Mouse (Mus musculus) embryonic facial prominence, embryonic 14.5 days (tissue): ENCODE results near the gene Fxyd5. TPM values are rescaled to one million over a fixed set of nuclear protein-coding genes. Genes with fewer than 3 reads are reported as not detected.

ENCODE experiments used
- ATAC-seq: fragments of 200-750 bp; cut with Nextera tagmentation; 2 replicates; pipeline ENCODE4 v1.8.0; 2017; ENCODE audit warnings: low read depth, moderate number of reproducible peaks, moderate TSS enrichment
- DNase-seq: peaks from one replicate; pipeline ENCODE4 v3.0.0-alpha.2; 2015; ENCODE audit warnings: low spot score
- H3K27ac ChIP-seq: fragments of 300-500 bp; sonication (generic); replicated peaks from 2 replicates; pipeline ENCODE4 v1.5.1; 2014; ENCODE audit warnings: low read depth, mild to moderate bottlenecking, low read length, moderate library complexity
- H3K27me3 ChIP-seq: fragments of 300-500 bp; sonication (generic); replicated peaks from 2 replicates; pipeline ENCODE4 v1.6.1; 2014; ENCODE audit warnings: low read length; ENCODE audit not compliant: control insufficient read depth, insufficient read depth
- H3K36me3 ChIP-seq: fragments of 300-500 bp; sonication (generic); 2 replicates; pipeline ENCODE4 v1.6.1; 2014; ENCODE audit warnings: low read length, mixed read lengths; ENCODE audit not compliant: control insufficient read depth, insufficient read depth
- H3K4me1 ChIP-seq: fragments of 300-500 bp; sonication (generic); 2 replicates; pipeline ENCODE4 v1.6.1; 2014; ENCODE audit warnings: antibody characterized with exemption, low read length; ENCODE audit not compliant: control insufficient read depth, insufficient read depth
- H3K4me2 ChIP-seq: fragments of 300-500 bp; sonication (generic); 2 replicates; pipeline ENCODE4 v1.6.1; 2014; ENCODE audit warnings: low read depth, mild to moderate bottlenecking, low read length, moderate library complexity, mixed read lengths
- H3K4me3 ChIP-seq: fragments of 300-500 bp; sonication (generic); 2 replicates; pipeline ENCODE4 v1.5.1; 2014; ENCODE audit warnings: low read depth, mild to moderate bottlenecking, low read length
- H3K9ac ChIP-seq: fragments of 300-500 bp; sonication (generic); 2 replicates; pipeline ENCODE4 v1.6.1; 2014; ENCODE audit warnings: low read depth, mild to moderate bottlenecking, low read length, moderate library complexity, mixed read lengths
- H3K9me3 ChIP-seq: fragments of 300-500 bp; sonication (generic); 2 replicates; pipeline ENCODE4 v1.6.1; 2016; ENCODE audit warnings: low read length; ENCODE audit not compliant: control insufficient read depth
- WGBS: fragments of 180-500 bp; shearing (Covaris S2); extraction: QIAGEN DNeasy Blood & Tissue Kit; methylation state at CpG from one replicate; pipeline ENCODE4 v1.1.7; 2014; 5-methylcytosine and 5-hydroxymethylcytosine counted together
- polyA plus RNA-seq: library from polyadenylated mRNA; unstranded; fragments of >200 nt; fragmentation: Nextera tagmentation; extraction: Ambion mirVana; gene quantifications from 2 replicates; pipeline ENCODE4 v1.2.1, GENCODE M21; 2014

The Fxyd5 gene
- polyA plus RNA-seq, result 57.0 and 64.6 TPM in 2 replicates

DNA sequence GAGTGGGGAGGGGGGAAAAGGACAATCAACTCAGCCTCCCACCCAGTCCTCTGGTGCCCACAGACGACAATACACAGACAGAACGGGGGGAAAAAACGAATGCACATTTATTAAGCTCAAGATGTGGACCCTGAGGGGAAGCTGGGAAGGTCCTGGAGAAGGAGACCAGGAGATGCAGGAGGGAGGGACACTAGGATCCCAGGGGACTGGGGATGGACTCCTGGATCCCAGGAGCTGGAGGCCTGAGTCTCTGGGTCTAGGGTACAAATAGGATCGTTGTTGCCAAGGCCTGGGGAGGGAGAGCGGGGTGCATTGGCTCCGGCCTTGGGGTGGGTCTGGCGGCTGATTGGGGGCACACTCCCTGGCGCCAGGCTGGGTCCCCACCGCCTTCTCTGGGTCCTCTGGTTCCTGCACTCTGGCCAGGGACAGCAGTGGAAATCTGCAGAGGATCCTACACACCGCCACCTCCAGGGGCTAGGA is at the start of gene Fxyd5:
Fxyd5 (minus strand) TSS at position 51 of the 480 bp plus-strand sequence.
- 27% methylated on average over 8 of the region's 10 CpGs for WGBS
- H3K27me3 ChIP-seq, result peaks cover 27% of the 10 kb centered on the region

GRCm38 (mm10) chr7:31089721-31090120 is 47.4 kb upstream of the Fxyd5 start:
- Histone ChIP-seq H3K27me3 (no peaks in the 10 kb centered on the region), H3K4me1 (peaks cover 5% of the 10 kb centered on the region; the same call in 1 of the 2 replicates), H3K4me2 (no peak overlapping the region), H3K36me3 (no peaks in the 10 kb centered on the region), H3K27ac (no peak overlapping the region), H3K4me3 (no peak overlapping the region), H3K9me3 (no peaks in the 10 kb centered on the region), H3K9ac (no peak overlapping the region)
- DNase-seq (no peak), ATAC-seq (no peak)
- 70% methylated on average over 2 of the region's 2 CpGs for WGBS

More for the DNA sequence above, at the start of gene Fxyd5:
- peak within 1 kb of the TSS; percentile 13 for H3K4me3 ChIP-seq
- H3K4me1 ChIP-seq, result 0 out of 2 replicates have a peak, but pooled peaks cover 4% of the 10 kb centered on the region
- H3K4me2 ChIP-seq, result peak within 1 kb of the TSS; percentile 46
- DNase-seq (no peak), ATAC-seq (no peak)
- no peaks in the 10 kb centered on the region for H3K36me3 ChIP-seq
- H3K9me3 ChIP-seq, result no peaks in the 10 kb centered on the region
- H3K9ac ChIP-seq, result peak within 1 kb of the TSS; percentile 43; the same call in 1 of the 2 replicates
- H3K27ac ChIP-seq, result no peak within 1 kb of the TSS

DNA sequence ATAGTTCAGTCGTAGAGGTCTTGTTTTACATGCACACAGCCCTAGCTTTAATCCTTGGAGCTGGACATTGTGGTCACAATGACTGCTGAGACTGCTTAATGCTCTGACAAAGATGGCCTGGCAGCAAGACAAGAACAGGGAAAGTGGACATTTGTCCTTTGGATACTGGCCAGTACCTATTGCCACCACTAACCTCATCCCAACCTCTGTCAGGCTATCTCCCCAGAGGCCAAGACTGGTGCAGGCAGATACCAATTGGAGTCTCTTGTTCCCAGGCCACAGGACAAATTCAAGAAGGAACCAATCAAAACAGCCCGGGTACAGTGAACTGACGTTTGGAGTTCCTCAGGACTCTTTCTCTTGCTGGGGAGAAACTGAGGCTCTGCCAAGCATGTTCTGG is 45.9 kb upstream of the Fxyd5 start:
- Histone ChIP-seq H3K4me3 (no peak overlapping the region), H3K9ac (no peak overlapping the region), H3K9me3 (no peaks in the 10 kb centered on the region), H3K4me2 (no peak overlapping the region), H3K36me3 (no peaks in the 10 kb centered on the region), H3K27ac (no peak overlapping the region), H3K27me3 (no peaks in the 10 kb centered on the region), H3K4me1 (peaks cover 14% of the 10 kb centered on the region)
- WGBS, result 65% methylated on average over 3 of the region's 3 CpGs
- DNase-seq (no peak), ATAC-seq (no peak)

GRCm38 (mm10) chr7:31087262-31087661 is 45.0 kb upstream of the Fxyd5 start:
- DNase-seq (no peak), ATAC-seq (no peak)
- Histone ChIP-seq H3K4me3 (no peak overlapping the region), H3K27ac (no peak overlapping the region; the same call in 1 of the 2 replicates), H3K9me3 (no peaks in the 10 kb centered on the region), H3K36me3 (no peaks in the 10 kb centered on the region), H3K4me2 (no peak overlapping the region), H3K9ac (no peak overlapping the region), H3K4me1 (peaks cover 15% of the 10 kb centered on the region), H3K27me3 (no peaks in the 10 kb centered on the region)
- WGBS, result 52% methylated on average over 2 of the region's 2 CpGs

DNA sequence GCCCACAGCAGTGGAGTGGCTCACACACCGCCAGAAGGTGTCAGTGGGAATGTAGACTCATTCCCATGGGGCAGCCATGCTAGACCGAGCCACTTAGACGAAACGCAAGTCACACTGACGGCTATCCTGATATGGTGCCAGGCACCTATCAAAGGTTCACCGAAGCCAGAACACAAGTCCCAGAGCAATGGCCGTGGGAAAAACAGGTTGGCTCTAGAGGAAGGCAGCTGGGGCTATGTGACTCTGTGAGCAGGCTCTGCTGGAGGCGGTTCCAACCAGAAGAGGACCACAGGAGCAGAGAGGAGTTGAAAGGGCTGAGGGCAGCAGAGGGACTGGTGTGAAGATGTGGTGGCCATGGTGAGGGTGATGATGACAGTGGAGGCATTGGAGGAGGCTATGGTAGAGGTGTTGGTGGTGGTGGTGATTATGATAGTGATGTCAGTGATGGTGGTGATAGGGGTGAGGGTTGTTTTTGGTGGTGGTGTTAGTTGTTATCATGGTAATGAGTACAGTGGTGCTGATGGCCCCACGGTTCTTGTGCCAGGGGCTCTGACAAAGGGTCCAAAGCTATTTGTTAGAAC is 44.0 kb upstream of the Fxyd5 start:
- Histone ChIP-seq H3K9ac (no peak overlapping the region), H3K9me3 (no peaks in the 10 kb centered on the region), H3K27ac (peak overlapping the region; percentile 61; the same call in 1 of the 2 replicates), H3K4me3 (no peak overlapping the region), H3K4me2 (no peak overlapping the region), H3K27me3 (no peaks in the 10 kb centered on the region), H3K4me1 (peaks cover 15% of the 10 kb centered on the region), H3K36me3 (no peaks in the 10 kb centered on the region)
- WGBS, result 86% methylated on average over 9 of the region's 9 CpGs
- ATAC-seq, result no peak
- DNase-seq, result no peak

- 26% methylated on average over 3 of the region's 3 CpGs for WGBS
Observed at GRCm38 (mm10) chr7:31085171-31085570, 42.9 kb upstream of the Fxyd5 start.

DNA sequence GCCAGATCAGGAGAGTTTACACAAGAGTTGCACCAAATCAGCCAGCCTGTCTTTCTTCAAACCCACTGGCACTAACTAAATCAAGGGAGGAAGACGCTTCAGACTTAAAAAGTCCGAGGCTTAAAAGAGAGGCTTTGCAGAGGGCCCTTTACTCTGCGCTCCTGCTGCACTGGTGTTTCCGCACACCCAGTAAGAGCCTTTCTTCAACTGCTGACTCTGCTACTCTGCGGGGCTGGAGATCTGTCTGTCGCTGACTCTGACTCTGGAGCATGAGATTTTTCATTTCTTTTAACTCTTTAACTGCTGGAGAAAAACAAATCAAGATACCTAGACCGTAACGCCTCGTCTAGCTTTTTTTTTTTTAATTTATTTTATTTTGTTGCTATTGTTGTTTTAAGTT is 41.9 kb upstream of the Fxyd5 start:
- Histone ChIP-seq H3K27ac (peak overlapping the region; percentile 68), H3K4me1 (peaks cover 15% of the 10 kb centered on the region), H3K36me3 (no peaks in the 10 kb centered on the region), H3K9me3 (no peaks in the 10 kb centered on the region), H3K27me3 (no peaks in the 10 kb centered on the region), H3K4me3 (no peak overlapping the region), H3K9ac (no peak overlapping the region; the same call in 1 of the 2 replicates), H3K4me2 (peak overlapping the region; percentile 26; the same call in 1 of the 2 replicates)
- WGBS, result 30% methylated on average over 9 of the region's 9 CpGs
- ATAC-seq (peak; percentile 48; the same call in 1 of the 2 replicates), DNase-seq (peak; percentile 51)

More at GRCm38 (mm10) chr7:31085171-31085570, 42.9 kb upstream of the Fxyd5 start:
- H3K27me3 ChIP-seq, result no peaks in the 10 kb centered on the region
- no peak overlapping the region for H3K4me2 ChIP-seq
- H3K9me3 ChIP-seq, result no peaks in the 10 kb centered on the region
- H3K4me3 ChIP-seq, result no peak overlapping the region
- DNase-seq (peak; percentile 73), ATAC-seq (peak; percentile 76)
- peaks cover 15% of the 10 kb centered on the region for H3K4me1 ChIP-seq
- H3K27ac ChIP-seq, result peak overlapping the region; percentile 61; the same call in 1 of the 2 replicates
- no peaks in the 10 kb centered on the region for H3K36me3 ChIP-seq
- no peak overlapping the region for H3K9ac ChIP-seq

GRCm38 (mm10) chr7:31082831-31083588 is 40.7 kb upstream of the Fxyd5 start:
- H3K36me3 ChIP-seq, result no peaks in the 10 kb centered on the region
- no peaks in the 10 kb centered on the region for H3K9me3 ChIP-seq
- peaks cover 15% of the 10 kb centered on the region for H3K4me1 ChIP-seq
- 0 out of 2 replicates have a peak overlapping the region, but pooled peaks have one; percentile 5 for H3K9ac ChIP-seq
- no peaks in the 10 kb centered on the region for H3K27me3 ChIP-seq
- WGBS, result 42% methylated on average over 14 of the region's 14 CpGs
- H3K27ac ChIP-seq, result peak overlapping the region; percentile 68
- ATAC-seq (peak; percentile 34; the same call in 1 of the 2 replicates), DNase-seq (no peak)
- H3K4me3 ChIP-seq, result no peak overlapping the region
- H3K4me2 ChIP-seq, result no peak overlapping the region
